Mouse (Mus musculus) kidney, embryonic 15.5 days (tissue): ENCODE results near the gene Prmt6. TPM values are rescaled to one million over a fixed set of nuclear protein-coding genes. Genes with fewer than 3 reads are reported as not detected.
A peak's percentile ranks its signal among the peaks of the same experiment; 100 is the strongest.

Experiments used
- ATAC-seq: fragments of 200-750 bp; cut with Nextera tagmentation; replicated peaks from 2 replicates; pipeline ENCODE4 v1.8.0; 2017; ENCODE audit warnings: moderate TSS enrichment; ENCODE audit not compliant: low FRiP score
- H3K27ac ChIP-seq: fragments of 300-500 bp; sonication (generic); 2 replicates; pipeline ENCODE4 v1.5.1; 2015; ENCODE audit warnings: mild to moderate bottlenecking, inconsistent platforms
- H3K27me3 ChIP-seq: fragments of 300-500 bp; sonication (generic); 2 replicates; pipeline ENCODE4 v1.6.1; 2015; ENCODE audit warnings: inconsistent platforms
- H3K36me3 ChIP-seq: fragments of 300-500 bp; sonication (generic); 2 replicates; pipeline ENCODE4 v1.6.1; 2015; ENCODE audit warnings: inconsistent platforms
- H3K4me1 ChIP-seq: fragments of 300-500 bp; sonication (generic); 2 replicates; pipeline ENCODE4 v1.6.1; 2015; ENCODE audit warnings: inconsistent platforms
- H3K4me2 ChIP-seq: fragments of 300-500 bp; sonication (generic); 2 replicates; pipeline ENCODE4 v1.6.1; 2015; ENCODE audit warnings: moderate library complexity, mild to moderate bottlenecking, inconsistent platforms
- H3K4me3 ChIP-seq: fragments of 300-500 bp; sonication (generic); replicated peaks from 2 replicates; pipeline ENCODE4 v1.5.1; 2015; ENCODE audit warnings: mild to moderate bottlenecking, inconsistent platforms
- H3K9ac ChIP-seq: fragments of 300-500 bp; sonication (generic); 2 replicates; pipeline ENCODE4 v1.6.1; 2015; ENCODE audit warnings: mild to moderate bottlenecking, inconsistent platforms
- H3K9me3 ChIP-seq: fragments of 300-500 bp; sonication (generic); replicated peaks from 2 replicates; pipeline ENCODE4 v1.6.1; 2016; ENCODE audit warnings: inconsistent platforms
- WGBS: fragments of 180-500 bp; shearing (Covaris S2); methylation state at CpG from one replicate; pipeline ENCODE4 v1.1.7; 2015; ENCODE audit warnings: mixed read lengths; 5-methylcytosine and 5-hydroxymethylcytosine counted together
- polyA plus RNA-seq: library from polyadenylated mRNA; unstranded; fragments of >200 nt; fragmentation: Nextera tagmentation; extraction: Ambion mirVana; gene quantifications from 2 replicates; pipeline ENCODE4 v1.2.1, GENCODE M21; 2015

Prmt6 gene
- 22.0 and 25.8 TPM in 2 replicates for polyA plus RNA-seq

DNA sequence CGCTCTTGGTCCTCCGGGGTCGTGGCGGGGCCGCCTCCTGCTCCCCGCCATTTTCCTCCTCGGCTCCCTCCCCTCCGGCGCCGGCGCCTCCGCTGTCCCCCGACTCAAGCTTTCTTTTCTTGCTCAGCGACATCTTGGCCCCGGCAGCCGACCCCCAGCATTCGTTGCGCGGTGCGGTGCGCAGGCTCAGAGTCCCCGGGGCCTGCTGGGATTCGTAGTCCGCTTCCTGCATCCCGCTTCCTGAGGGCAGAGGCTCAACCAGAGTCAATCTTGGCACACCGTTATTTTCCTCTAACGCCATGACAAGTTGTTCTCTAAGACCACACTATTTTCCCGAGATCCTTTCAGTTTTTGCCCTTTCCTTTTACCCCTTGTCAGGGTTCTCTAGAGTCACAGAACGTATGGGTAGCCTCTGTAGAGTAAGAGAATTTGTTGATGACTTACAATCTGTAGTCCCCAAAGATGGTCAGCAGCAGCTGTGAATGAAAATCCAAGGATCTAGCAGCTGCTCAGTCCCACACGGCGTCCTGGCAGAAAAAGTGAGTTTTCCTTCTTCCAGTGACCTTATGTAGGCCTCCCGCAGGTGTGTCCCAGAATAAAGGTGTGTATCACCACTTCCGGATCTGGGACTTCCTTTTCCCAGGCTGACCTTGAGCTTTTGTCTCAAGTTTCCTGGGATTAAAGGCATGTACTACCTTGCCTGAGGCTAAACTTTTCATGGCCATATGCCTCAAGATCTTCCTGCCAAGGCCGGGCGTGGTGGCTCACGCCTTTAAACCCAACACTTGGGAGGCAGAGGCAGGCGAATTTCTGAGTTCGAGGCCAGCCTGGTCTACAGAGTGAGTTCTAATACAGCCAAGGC, at the start of gene Prmt6:
Gene Prmt6, minus strand, starts transcription at position 160 of the 862 bp plus-strand sequence.
- Histone ChIP-seq H3K36me3 (peaks cover 20% of the 10 kb centered on the region), H3K27me3 (no peaks in the 10 kb centered on the region), H3K4me2 (peak within 1 kb of the TSS; percentile 73), H3K27ac (peak within 1 kb of the TSS; percentile 96), H3K9ac (peak within 1 kb of the TSS; percentile 97), H3K4me3 (peak within 1 kb of the TSS; percentile 95), H3K9me3 (no peaks in the 10 kb centered on the region), H3K4me1 (peaks cover 15% of the 10 kb centered on the region)
- 19% methylated on average over 38 of the region's 38 CpGs for WGBS
- ATAC-seq: peak; percentile 94

GRCm38 (mm10) chr3:110290485-110291045, 39.8 kb upstream of the Prmt6 start:
- Histone ChIP-seq H3K27ac (no peak overlapping the region), H3K9ac (no peak overlapping the region), H3K4me2 (no peak overlapping the region), H3K4me3 (no peak overlapping the region), H3K36me3 (no peaks in the 10 kb centered on the region), H3K4me1 (no peaks in the 10 kb centered on the region), H3K9me3 (no peaks in the 10 kb centered on the region), H3K27me3 (no peaks in the 10 kb centered on the region)
- no peak for ATAC-seq
- 74% methylated on average over 8 of the region's 8 CpGs for WGBS

- H3K4me3 ChIP-seq: no peak overlapping the region
- no peaks in the 10 kb centered on the region for H3K27me3 ChIP-seq
- H3K36me3 ChIP-seq: no peaks in the 10 kb centered on the region
- H3K9me3 ChIP-seq: no peaks in the 10 kb centered on the region
- H3K4me1 ChIP-seq: no peaks in the 10 kb centered on the region
- no peak overlapping the region for H3K27ac ChIP-seq
- 81% methylated on average over 5 of the region's 5 CpGs for WGBS
- no peak overlapping the region for H3K4me2 ChIP-seq
- no peak overlapping the region for H3K9ac ChIP-seq
- no peak for ATAC-seq
These were observed 31.9 kb upstream of the Prmt6 start for GRCm38 (mm10) chr3:110282651-110283050.

DNA sequence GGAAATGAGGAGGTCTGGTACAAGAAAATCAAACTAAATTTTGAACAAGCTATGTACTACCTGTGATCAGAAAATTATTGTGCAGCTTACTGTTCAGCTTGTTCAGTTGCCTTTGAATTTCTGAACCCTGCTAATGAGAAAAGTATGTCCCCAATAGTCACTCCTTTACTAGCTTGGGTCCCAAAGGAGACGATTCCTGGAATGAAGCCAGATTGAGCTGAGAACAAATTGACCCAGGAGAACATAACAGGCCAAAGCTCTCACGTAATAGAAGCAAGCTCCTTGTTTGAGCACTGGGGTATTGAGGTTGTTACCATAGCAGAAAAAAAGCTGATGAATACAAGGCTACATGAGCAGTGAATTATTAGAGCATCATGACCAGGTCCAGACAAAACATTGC, 17.0 kb upstream of the Prmt6 start:
- Histone ChIP-seq H3K36me3 (no peaks in the 10 kb centered on the region), H3K9me3 (no peaks in the 10 kb centered on the region), H3K4me1 (no peaks in the 10 kb centered on the region), H3K4me2 (no peak overlapping the region), H3K27ac (no peak overlapping the region), H3K4me3 (no peak overlapping the region), H3K9ac (no peak overlapping the region), H3K27me3 (no peaks in the 10 kb centered on the region)
- no peak for ATAC-seq
- 68% methylated on average over 2 of the region's 2 CpGs for whole genome bisulfite sequencing

- WGBS: 93% methylated on average over 4 of the region's 4 CpGs
- Histone ChIP-seq H3K27ac (no peak overlapping the region), H3K4me3 (no peak overlapping the region), H3K27me3 (no peaks in the 10 kb centered on the region), H3K4me2 (no peak overlapping the region), H3K9ac (no peak overlapping the region), H3K4me1 (peaks cover 15% of the 10 kb centered on the region), H3K9me3 (no peaks in the 10 kb centered on the region), H3K36me3 (no peaks in the 10 kb centered on the region)
- no peak for ATAC-seq
These were observed 2.3 kb upstream of the Prmt6 start for GRCm38 (mm10) chr3:110253105-110253504.

- H3K4me2 ChIP-seq: peak overlapping the region; percentile 73
- no peaks in the 10 kb centered on the region for H3K9me3 ChIP-seq
- H3K4me3 ChIP-seq: peak overlapping the region; percentile 95
- H3K4me1 ChIP-seq: peaks cover 15% of the 10 kb centered on the region
- under 1% methylated on average over 89 of the region's 89 CpGs for WGBS
- peak overlapping the region; percentile 97 for H3K9ac ChIP-seq
- H3K27me3 ChIP-seq: no peaks in the 10 kb centered on the region
- peaks cover 22% of the 10 kb centered on the region for H3K36me3 ChIP-seq
- H3K27ac ChIP-seq: peak overlapping the region; percentile 96
- peak; percentile 93 for ATAC-seq
These were observed 633 bp downstream of the Prmt6 start for GRCm38 (mm10) chr3:110249891-110250838.

DNA sequence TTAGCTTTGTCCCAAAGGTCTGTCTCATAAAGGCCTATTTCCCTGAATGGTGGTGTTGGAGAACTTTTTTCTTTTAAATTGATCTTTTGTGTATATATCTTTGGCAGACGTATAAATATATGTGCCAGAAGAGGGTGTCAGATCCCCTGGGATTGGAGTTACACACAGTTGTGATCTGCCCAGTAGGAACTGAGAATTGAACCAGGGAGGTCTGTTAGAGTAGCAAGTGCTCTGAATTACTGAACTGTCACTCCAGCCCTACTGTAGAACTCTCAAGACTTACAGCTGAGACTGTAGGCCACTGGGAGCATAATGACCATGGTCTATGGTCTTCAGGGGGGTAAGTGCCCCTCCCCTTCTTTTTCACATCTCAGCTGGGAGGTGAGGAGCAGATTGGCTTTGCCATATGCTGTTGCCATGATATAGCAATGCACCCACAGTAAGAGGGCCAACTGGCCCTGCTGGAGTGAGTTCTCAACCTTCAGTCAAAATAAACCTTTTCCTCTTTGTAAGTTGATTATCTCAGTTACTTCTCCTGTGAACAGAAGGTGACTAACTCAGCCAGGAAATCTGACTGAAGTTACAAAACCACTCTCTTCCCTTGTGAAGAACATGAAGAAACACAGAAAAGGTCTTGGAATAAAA, 13.9 kb downstream of the Prmt6 start:
- H3K4me1 ChIP-seq: no peaks in the 10 kb centered on the region
- H3K36me3 ChIP-seq: no peaks in the 10 kb centered on the region
- H3K4me2 ChIP-seq: no peak overlapping the region
- H3K9ac ChIP-seq: no peak overlapping the region
- no peaks in the 10 kb centered on the region for H3K9me3 ChIP-seq
- H3K27me3 ChIP-seq: no peaks in the 10 kb centered on the region
- 74% methylated on average over 1 of the region's 1 CpGs for WGBS
- no peak for ATAC-seq
- H3K27ac ChIP-seq: no peak overlapping the region
- no peak overlapping the region for H3K4me3 ChIP-seq

Other genes starting within 250 kb of the Prmt6 start
- 2.4 and 4.1 TPM in 2 replicates for gene Ntng1, start 107.0 kb downstream of the Prmt6 start, polyA plus RNA-seq